Comparison of ENCODE assay signal across 28 mouse cellular contexts in the genomic region with DNA sequence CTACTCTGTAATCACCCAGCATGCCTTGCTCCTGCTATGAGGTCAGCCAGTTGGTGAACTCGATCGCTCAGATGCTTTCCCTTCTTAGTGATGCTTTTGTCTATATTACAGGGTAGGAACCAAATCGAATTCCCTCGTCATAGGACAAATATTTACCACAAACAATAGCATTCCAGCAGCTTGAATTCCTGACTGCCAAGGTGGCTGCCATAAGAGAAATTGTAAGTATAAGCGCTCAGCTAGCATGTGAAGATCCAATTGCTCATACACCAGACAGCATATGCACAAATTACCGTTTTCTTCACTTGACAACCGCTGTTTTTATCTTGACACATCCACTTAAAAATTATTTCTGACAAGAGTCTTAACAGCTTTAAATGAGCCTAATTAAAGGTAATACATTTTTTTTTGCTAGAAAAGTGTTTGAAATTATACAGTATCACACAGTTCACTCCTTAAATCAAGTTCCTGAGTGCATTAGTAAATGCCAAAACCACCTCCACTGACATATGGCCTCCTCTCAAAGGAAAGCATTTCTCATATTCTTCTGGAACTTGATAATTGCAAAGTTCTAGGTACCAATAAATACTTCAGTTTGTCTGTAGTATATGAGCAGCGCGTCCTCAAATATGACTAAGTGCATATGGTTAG.
A peak's percentile ranks its signal among the peaks of the same experiment; 100 is the strongest.
DNase-seq lines count a peak whose midpoint lies in the region; ATAC-seq and TF ChIP-seq lines count a peak whose summit lies in the region.
"Had no signal": no experiment of that assay in that cellular context is flagged by ENCODE, and none has a peak within 500 bp of the region (broad histone marks: within the 10 kb centered on the region; RNA-seq: fewer than 3 reads in every experiment).

No protein-coding gene starts in this region.

- H3K36me3 ChIP-seq in forebrain, embryonic 13.5 days (ENCODE audit: poor library complexity, severe bottlenecking) = no peaks in the 10 kb centered on the region
- H3K36me3 ChIP-seq in forebrain, embryonic 10.5 days (replicated peaks) = no peaks in the 10 kb centered on the region
- H3K36me3 ChIP-seq: intestine, embryonic 15.5 days; limb, embryonic 12.5 days; liver, embryonic 15.5 days; midbrain, embryonic 10.5 days; midbrain, embryonic 15.5 days; neural tube, embryonic 15.5 days had no signal

- no peak overlapping the region for H3K9ac ChIP-seq in forebrain, embryonic 13.5 days
- H3K9ac ChIP-seq: intestine, embryonic 15.5 days; limb, embryonic 12.5 days; liver, embryonic 15.5 days; lung, embryonic 14.5 days; midbrain, embryonic 15.5 days; neural tube, embryonic 15.5 days had no signal

- WGBS in forebrain, embryonic 13.5 days = 73% methylated on average over 9 of the region's 9 CpGs
- 92% methylated on average over 9 of the region's 9 CpGs for WGBS in forebrain, embryonic 10.5 days

- ATAC-seq in forebrain, embryonic 13.5 days = 0 out of 2 replicates have a peak, but pooled peaks have one; percentile 36
- ATAC-seq: hindbrain, postnatal 0 days; intestine, embryonic 15.5 days; midbrain, embryonic 15.5 days had no signal

- H3K4me1 ChIP-seq in forebrain, embryonic 13.5 days = peaks cover 4% of the 10 kb centered on the region; the same call in 1 of the 2 replicates
- H3K4me1 ChIP-seq in forebrain, embryonic 10.5 days = 0 out of 2 replicates have a peak, but pooled peaks cover 6% of the 10 kb centered on the region
- H3K4me1 ChIP-seq: intestine, embryonic 15.5 days; liver, embryonic 15.5 days had no signal

- H3K27ac ChIP-seq in forebrain, embryonic 13.5 days = no peak overlapping the region
- H3K27ac ChIP-seq in forebrain, embryonic 10.5 days = no peak overlapping the region
- H3K27ac ChIP-seq in left cerebral cortex, adult 2 months = no peak overlapping the region
- H3K27ac ChIP-seq: hindbrain, postnatal 0 days; intestine, embryonic 15.5 days; limb, embryonic 12.5 days; liver, embryonic 15.5 days; midbrain, embryonic 10.5 days; midbrain, embryonic 15.5 days; neural tube, embryonic 15.5 days had no signal

- H3K4me3 ChIP-seq in forebrain, embryonic 13.5 days = no peak overlapping the region
- no peak overlapping the region for H3K4me3 ChIP-seq in forebrain, embryonic 10.5 days
- no peak overlapping the region for H3K4me3 ChIP-seq in left cerebral cortex, adult 2 months
- H3K4me3 ChIP-seq: erythroblast, embryonic 14.5 days; intestine, embryonic 15.5 days; limb, embryonic 12.5 days; liver, embryonic 15.5 days; midbrain, embryonic 10.5 days; midbrain, embryonic 15.5 days; neural tube, embryonic 15.5 days had no signal

- TF ChIP-seq CTCF in left cerebral cortex, adult 2 months (IDR thresholded peaks at IDR 0.05) = no peak

- H3K9me3 ChIP-seq in forebrain, embryonic 13.5 days (replicated peaks) = 0 out of 2 replicates have a peak, but pooled peaks cover 3% of the 10 kb centered on the region
- H3K9me3 ChIP-seq in forebrain, embryonic 10.5 days = no peaks in the 10 kb centered on the region
- H3K9me3 ChIP-seq: intestine, embryonic 15.5 days; limb, embryonic 12.5 days; liver, embryonic 15.5 days; midbrain, embryonic 10.5 days; midbrain, embryonic 15.5 days; neural tube, embryonic 15.5 days had no signal

- no peak for DNase-seq in forebrain, embryonic 10.5 days (ENCODE audit: extremely low spot score, low spot score)
- DNase-seq in heart, adult 11 months = peak; percentile 37
- no peak for DNase-seq in heart, postnatal 14 days
- DNase-seq in left cerebral cortex, postnatal 25 days (ENCODE audit: low spot score in 2 of 2) = peak; percentile 4 to 43
- no peak for DNase-seq in left cerebral cortex, adult 2 months (ENCODE audit: extremely low spot score in 1 of 2, low spot score in 2 of 2)
- DNase-seq in lung, postnatal 14 days = no peak
- DNase-seq in adrenal gland, postnatal 36 days = no peak
- DNase-seq: adrenal gland, adult 8-10 months; cerebellum, adult 18-20 months; cerebellum, postnatal 14 days; gastrocnemius, postnatal 10 days; kidney, adult 2 months; kidney, postnatal 36 days; lung, embryonic 14.5 days; retina, postnatal 1 day; spleen, adult 18-20 months; thymus, adult 18-20 months; thymus, postnatal 36 days had no signal

- no peaks in the 10 kb centered on the region for H3K27me3 ChIP-seq in forebrain, embryonic 13.5 days
- no peaks in the 10 kb centered on the region for H3K27me3 ChIP-seq in forebrain, embryonic 10.5 days (ENCODE audit: poor library complexity, severe bottlenecking)
- H3K27me3 ChIP-seq: CH12.LX; intestine, embryonic 15.5 days; limb, embryonic 12.5 days; liver, embryonic 15.5 days; midbrain, embryonic 15.5 days; neural tube, embryonic 15.5 days had no signal

- intact Hi-C loops in heart, postnatal 14 days (cut with DNase I) = no loop called here
- intact Hi-C loops in left cerebral cortex, postnatal 25 days (cut with DNase I) = no loop called here
- intact Hi-C loops in left cerebral cortex, adult 2 months (cut with DNase I) = no loop called here

- no peak overlapping the region for H3K4me2 ChIP-seq in forebrain, embryonic 13.5 days
- H3K4me2 ChIP-seq: intestine, embryonic 15.5 days; limb, embryonic 12.5 days; liver, embryonic 15.5 days; lung, embryonic 14.5 days; midbrain, embryonic 15.5 days; neural tube, embryonic 15.5 days had no signal

Comparison
In these comparisons a context has a peak if more than half of its experiments do, and no peak if none do; other contexts are left out.
1. DNase-seq: peak in heart, adult 11 months (single experiment) and left cerebral cortex, postnatal 25 days (2 of 2); none in forebrain, embryonic 10.5 days (single experiment), heart, postnatal 14 days (0 of 2), left cerebral cortex, adult 2 months (0 of 2), lung, postnatal 14 days (single experiment) and adrenal gland, postnatal 36 days (0 of 2).